Mouse (Mus musculus) stomach, embryonic 14.5 days (tissue): Measurements from ENCODE around the gene Lrrc3. TPM values are rescaled to one million over a fixed set of nuclear protein-coding genes. Genes with fewer than 3 reads are reported as not detected.

ENCODE experiments used
- ATAC-seq: fragments of 200-750 bp; cut with Nextera tagmentation; 2 replicates; pipeline ENCODE4 v1.8.0; 2017; ENCODE audit warnings: low read depth, moderate TSS enrichment; ENCODE audit not compliant: insufficient number of reproducible peaks, insufficient read depth, low FRiP score
- H3K27ac ChIP-seq: fragments of 300-500 bp; sonication (generic); 2 replicates; pipeline ENCODE4 v1.5.1; 2014; ENCODE audit warnings: mild to moderate bottlenecking, low read length, moderate library complexity, mixed read lengths
- H3K27me3 ChIP-seq: fragments of 300-500 bp; sonication (generic); 2 replicates; pipeline ENCODE4 v1.6.1; 2014; ENCODE audit warnings: low read length, control low read depth, mixed read lengths; ENCODE audit not compliant: control insufficient read depth, insufficient read depth
- H3K36me3 ChIP-seq: fragments of 300-500 bp; sonication (generic); 2 replicates; pipeline ENCODE4 v1.6.1; 2014; ENCODE audit warnings: mild to moderate bottlenecking, control low read depth, low read length, moderate library complexity, mixed read lengths; ENCODE audit not compliant: control insufficient read depth, insufficient read depth
- H3K4me1 ChIP-seq: fragments of 300-500 bp; sonication (generic); 2 replicates; pipeline ENCODE4 v1.6.1; 2014; ENCODE audit warnings: low read length, control low read depth, mixed read lengths; ENCODE audit not compliant: control insufficient read depth, insufficient read depth
- H3K4me2 ChIP-seq: fragments of 300-500 bp; sonication (generic); replicated peaks from 2 replicates; pipeline ENCODE4 v1.6.1; 2014; ENCODE audit warnings: low read depth, low read length, control low read depth
- H3K4me3 ChIP-seq: fragments of 300-500 bp; sonication (generic); 2 replicates; pipeline ENCODE4 v1.5.1; 2014; ENCODE audit warnings: low read depth, low read length, control low read depth
- H3K9ac ChIP-seq: fragments of 300-500 bp; sonication (generic); replicated peaks from 2 replicates; pipeline ENCODE4 v1.6.1; 2014; ENCODE audit warnings: low read depth, mild to moderate bottlenecking, control low read depth, low read length, moderate library complexity, mixed read lengths
- H3K9me3 ChIP-seq: fragments of 300-500 bp; sonication (generic); 2 replicates; pipeline ENCODE4 v1.6.1; 2016; ENCODE audit warnings: low read depth, low read length, control low read depth; ENCODE audit not compliant: control insufficient read depth
- WGBS: fragments of 180-500 bp; shearing (Covaris S2); extraction: QIAGEN DNeasy Blood & Tissue Kit; methylation state at CpG from one replicate; pipeline ENCODE4 v1.1.7; 2014; 5-methylcytosine and 5-hydroxymethylcytosine counted together
- polyA plus RNA-seq: library from polyadenylated mRNA; unstranded; fragments of >200 nt; fragmentation: Nextera tagmentation; extraction: Ambion mirVana; gene quantifications from 2 replicates; pipeline ENCODE4 v1.2.1, GENCODE M21; 2014

Gene Lrrc3
- polyA plus RNA-seq, 1 experiment from 2014 or later, result 6.7 TPM

DNA sequence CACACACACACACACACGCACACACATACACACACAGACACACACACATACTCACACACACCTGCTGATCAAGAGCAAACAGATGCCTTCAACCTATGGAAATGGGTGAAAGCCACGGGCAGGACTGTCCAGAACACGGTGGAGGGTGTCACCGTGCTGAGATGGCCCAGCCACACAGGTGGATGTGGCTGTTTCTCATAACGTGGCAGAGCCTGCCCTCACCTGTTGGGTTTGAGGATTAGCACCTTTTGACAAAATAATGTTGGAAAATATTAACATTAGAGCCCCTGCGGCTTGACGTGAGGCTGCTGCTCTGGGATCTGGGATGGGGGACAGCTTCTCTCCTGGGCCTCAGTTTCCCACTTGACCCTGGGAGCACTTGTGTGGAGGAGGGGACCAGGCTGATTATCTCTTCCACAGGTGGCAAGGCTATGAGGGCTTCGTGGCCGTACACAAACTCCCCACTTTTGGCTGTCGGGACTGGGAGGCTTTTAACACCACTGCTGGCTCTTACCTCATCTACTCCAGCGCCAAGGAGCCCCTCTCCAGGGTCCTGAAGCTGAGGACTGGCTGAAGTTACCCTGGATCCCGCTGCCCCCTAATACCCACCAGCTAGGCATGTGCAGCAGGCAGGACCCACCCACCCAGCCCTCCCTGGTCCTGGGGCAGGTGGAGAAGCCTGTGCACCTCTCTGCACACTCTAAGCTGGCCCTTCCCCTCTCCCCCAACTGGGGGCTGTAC is 16.2 kb downstream of the Lrrc3 start:
- no peak overlapping the region for H3K27ac ChIP-seq
- H3K4me2 ChIP-seq, result no peak overlapping the region
- WGBS, result 42% methylated on average over 12 of the region's 12 CpGs
- no peak for ATAC-seq
- H3K4me3 ChIP-seq, result no peak overlapping the region
- no peaks in the 10 kb centered on the region for H3K36me3 ChIP-seq
- H3K9ac ChIP-seq, result no peak overlapping the region
- H3K4me1 ChIP-seq, result no peaks in the 10 kb centered on the region
- no peaks in the 10 kb centered on the region for H3K27me3 ChIP-seq
- H3K9me3 ChIP-seq, result no peaks in the 10 kb centered on the region

DNA sequence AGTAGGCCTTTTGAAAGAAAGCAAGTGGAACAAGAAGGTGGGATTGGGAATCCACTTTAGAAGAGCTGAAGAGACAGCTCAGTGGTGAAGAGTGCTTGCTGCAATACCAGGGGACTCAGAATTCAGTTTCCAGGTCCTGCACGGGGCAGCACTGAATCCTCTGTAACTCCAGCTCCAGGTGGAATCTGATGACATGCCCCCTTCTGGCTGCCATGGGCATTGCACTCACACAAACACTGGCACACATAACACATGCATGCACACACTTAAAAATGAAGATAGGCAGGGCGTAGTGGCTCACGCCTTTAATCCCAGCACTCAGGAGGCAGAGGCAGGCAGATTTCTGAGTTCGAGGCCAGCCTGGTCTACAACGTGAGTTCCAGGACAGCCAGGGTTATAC is 19.8 kb downstream of the Lrrc3 start:
- Histone ChIP-seq H3K36me3 (no peaks in the 10 kb centered on the region), H3K27ac (no peak overlapping the region), H3K9ac (no peak overlapping the region), H3K9me3 (no peaks in the 10 kb centered on the region), H3K4me1 (no peaks in the 10 kb centered on the region), H3K4me3 (no peak overlapping the region), H3K27me3 (no peaks in the 10 kb centered on the region), H3K4me2 (no peak overlapping the region)
- ATAC-seq, result no peak
- 87% methylated on average over 5 of the region's 5 CpGs for WGBS

DNA sequence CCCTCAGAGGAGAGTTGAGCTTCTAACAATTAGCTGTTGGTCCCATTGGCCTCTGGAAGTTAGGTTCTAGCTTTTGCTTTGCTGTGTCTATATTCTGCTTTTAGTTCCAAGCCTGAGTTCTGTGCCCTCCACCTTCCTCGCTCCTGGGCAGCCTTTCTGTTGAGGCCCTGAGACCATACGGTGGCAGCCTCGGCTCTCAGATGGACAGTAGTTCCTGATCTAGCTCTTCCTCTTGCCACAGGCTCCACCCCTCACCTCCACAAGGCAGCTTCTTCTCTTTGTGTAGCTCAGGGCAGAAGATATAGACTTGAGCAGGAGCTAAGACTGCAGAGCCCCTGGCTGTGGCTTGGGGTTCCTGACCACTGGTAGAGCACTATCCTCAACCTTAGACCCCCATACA is 22.0 kb downstream of the Lrrc3 start:
- Histone ChIP-seq H3K36me3 (no peaks in the 10 kb centered on the region), H3K4me3 (no peak overlapping the region), H3K9me3 (no peaks in the 10 kb centered on the region), H3K27me3 (no peaks in the 10 kb centered on the region), H3K4me2 (no peak overlapping the region), H3K9ac (no peak overlapping the region), H3K27ac (no peak overlapping the region), H3K4me1 (no peaks in the 10 kb centered on the region)
- ATAC-seq, result no peak
- WGBS, result 65% methylated on average over 3 of the region's 3 CpGs

DNA sequence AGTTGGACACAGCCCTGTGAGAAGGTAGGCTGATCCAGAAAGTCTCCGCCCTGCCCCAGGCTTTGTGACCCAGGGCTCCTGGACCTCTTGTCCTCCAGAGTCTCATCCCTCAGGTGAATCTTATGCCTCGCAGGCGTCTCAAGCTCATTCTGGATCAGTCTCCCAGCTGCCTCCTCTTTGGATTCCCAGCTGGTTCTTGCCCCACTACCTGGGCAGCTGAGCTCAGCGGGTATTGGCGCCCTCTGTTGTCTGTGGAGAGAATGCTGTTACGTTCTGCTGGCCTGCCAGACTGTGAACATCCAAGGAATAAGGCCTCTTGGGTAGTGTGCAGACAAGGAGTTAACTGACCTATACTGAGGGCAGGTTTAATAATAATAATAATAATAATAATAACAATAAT is 23.4 kb downstream of the Lrrc3 start:
- 68% methylated on average over 6 of the region's 6 CpGs for WGBS
- ATAC-seq, result no peak

DNA sequence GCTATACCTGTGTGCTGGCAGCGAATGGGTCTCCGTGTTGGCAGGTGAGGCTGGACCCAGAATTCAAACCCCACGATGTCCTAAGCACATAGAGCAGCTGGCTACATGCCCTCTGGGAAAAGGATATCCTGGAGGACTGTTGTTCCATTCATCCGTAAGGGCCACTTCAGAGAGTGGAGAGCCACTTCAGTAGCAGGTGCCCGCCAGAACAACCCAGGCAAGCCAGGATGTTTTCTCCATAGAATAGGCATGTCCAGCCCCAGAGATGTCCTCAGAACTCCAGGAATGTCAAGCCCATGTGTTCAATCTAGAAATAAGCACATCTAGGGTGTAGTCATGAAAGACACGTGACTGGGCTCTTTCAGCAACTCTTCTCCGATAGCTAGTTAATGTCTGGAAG is 32.7 kb downstream of the Lrrc3 start:
- Histone ChIP-seq H3K36me3 (no peaks in the 10 kb centered on the region), H3K27me3 (no peaks in the 10 kb centered on the region), H3K4me2 (no peak overlapping the region), H3K9ac (no peak overlapping the region), H3K4me3 (no peak overlapping the region), H3K4me1 (no peaks in the 10 kb centered on the region), H3K9me3 (no peaks in the 10 kb centered on the region), H3K27ac (no peak overlapping the region)
- 88% methylated on average over 7 of the region's 7 CpGs for WGBS
- ATAC-seq, result no peak

More for the DNA sequence above, 23.4 kb downstream of the Lrrc3 start:
- H3K9ac ChIP-seq, result no peak overlapping the region
- no peaks in the 10 kb centered on the region for H3K27me3 ChIP-seq
- H3K9me3 ChIP-seq, result no peaks in the 10 kb centered on the region
- H3K27ac ChIP-seq, result no peak overlapping the region
- no peak overlapping the region for H3K4me3 ChIP-seq
- no peaks in the 10 kb centered on the region for H3K4me1 ChIP-seq
- H3K4me2 ChIP-seq, result no peak overlapping the region
- H3K36me3 ChIP-seq, result no peaks in the 10 kb centered on the region

DNA sequence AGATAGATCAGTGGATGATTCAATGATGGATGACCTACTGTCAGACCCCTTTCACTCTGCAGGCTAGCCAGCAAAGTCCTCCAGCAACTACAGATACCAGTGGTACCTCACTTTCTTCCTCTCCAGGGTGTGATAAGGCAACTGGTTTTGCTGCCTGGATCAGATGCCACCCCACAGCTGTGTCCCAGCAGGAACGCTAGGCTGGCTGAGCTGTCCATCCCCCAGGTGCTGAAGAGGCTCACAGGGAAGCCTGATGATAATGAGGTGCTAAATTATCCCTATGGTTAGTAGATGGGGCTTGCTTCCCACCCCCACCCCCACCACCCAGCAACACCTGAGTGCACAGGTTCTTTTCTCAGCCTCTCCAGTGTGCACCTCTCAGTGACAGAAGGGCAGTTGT is 34.8 kb downstream of the Lrrc3 start:
- ATAC-seq, result no peak
- Histone ChIP-seq H3K9ac (no peak overlapping the region), H3K36me3 (no peaks in the 10 kb centered on the region), H3K27ac (no peak overlapping the region), H3K9me3 (no peaks in the 10 kb centered on the region), H3K4me3 (no peak overlapping the region), H3K4me2 (no peak overlapping the region), H3K4me1 (0 out of 2 replicates have a peak, but pooled peaks cover 2% of the 10 kb centered on the region), H3K27me3 (no peaks in the 10 kb centered on the region)
- 25% methylated on average over 1 of the region's 1 CpGs for WGBS

DNA sequence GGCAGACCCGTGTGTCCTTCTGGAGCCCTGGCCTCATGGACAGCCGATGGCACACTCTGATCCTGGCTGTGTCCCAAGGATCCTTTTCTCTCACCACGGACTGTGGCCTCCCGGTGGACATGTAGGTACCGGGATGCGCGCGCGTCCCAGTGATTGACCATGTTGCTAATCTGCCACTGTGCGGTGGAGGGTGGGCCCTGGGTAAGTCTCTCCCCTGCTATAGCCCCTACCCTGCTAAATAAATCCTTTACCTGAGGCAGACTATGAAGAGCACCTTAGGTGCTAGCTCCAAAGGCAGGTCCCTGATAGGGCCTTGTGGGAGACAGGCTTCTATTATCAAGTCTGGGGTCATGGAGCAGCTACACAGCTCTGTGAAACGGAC is 37.6 kb downstream of the Lrrc3 start:
- Histone ChIP-seq H3K9me3 (no peaks in the 10 kb centered on the region), H3K4me3 (peak overlapping the region; percentile 3; the same call in 1 of the 2 replicates), H3K9ac (no peak overlapping the region), H3K36me3 (no peaks in the 10 kb centered on the region), H3K27ac (no peak overlapping the region), H3K4me2 (peak overlapping the region; percentile 31), H3K27me3 (no peaks in the 10 kb centered on the region), H3K4me1 (0 out of 2 replicates have a peak, but pooled peaks cover 2% of the 10 kb centered on the region)
- WGBS, result 34% methylated on average over 11 of the region's 11 CpGs
- ATAC-seq, result peak; percentile 2; the same call in 1 of the 2 replicates

DNA sequence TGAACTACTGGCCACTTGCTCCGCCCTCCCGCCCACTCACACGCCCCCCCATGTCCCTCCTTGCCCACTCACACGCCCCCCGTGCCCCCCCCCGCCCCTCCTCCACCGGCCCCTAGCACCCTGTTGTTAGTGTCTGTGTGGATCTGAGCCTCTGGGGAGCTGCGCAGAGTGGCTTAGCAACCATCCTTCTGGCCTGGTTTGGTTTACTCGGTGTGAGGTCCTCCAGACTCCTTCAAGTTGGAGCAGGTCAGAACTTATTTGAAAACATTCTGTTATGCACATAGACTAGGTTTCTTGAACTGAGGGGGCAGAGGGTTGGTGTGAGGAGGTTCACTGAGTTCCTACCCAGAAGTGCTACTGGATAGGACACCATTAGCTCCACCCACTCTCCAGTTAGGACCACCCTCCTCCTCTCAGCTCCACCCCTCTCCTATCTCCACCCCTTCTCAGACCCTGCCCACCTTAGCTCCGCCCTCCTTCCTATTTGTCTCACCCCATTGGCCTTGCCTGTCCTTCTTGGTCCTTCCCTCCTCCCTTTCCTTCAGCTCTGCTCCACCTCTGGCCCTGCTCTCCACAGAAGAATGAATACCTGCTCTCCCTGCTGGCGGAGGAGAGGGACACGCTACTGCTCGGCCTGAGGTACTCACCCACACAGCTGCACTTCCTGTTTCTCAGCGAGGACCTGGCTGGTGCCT is 38.1 kb downstream of the Lrrc3 start:
- H3K9ac ChIP-seq, result no peak overlapping the region
- H3K27me3 ChIP-seq, result no peaks in the 10 kb centered on the region
- 30% methylated on average over 14 of the region's 14 CpGs for WGBS
- no peaks in the 10 kb centered on the region for H3K36me3 ChIP-seq
- H3K9me3 ChIP-seq, result no peaks in the 10 kb centered on the region
- H3K4me2 ChIP-seq, result peak overlapping the region; percentile 31
- 0 out of 2 replicates have a peak, but pooled peaks cover 2% of the 10 kb centered on the region for H3K4me1 ChIP-seq
- peak; percentile 89 for ATAC-seq
- H3K4me3 ChIP-seq, result peak overlapping the region; percentile 3; the same call in 1 of the 2 replicates
- H3K27ac ChIP-seq, result no peak overlapping the region; the same call in 1 of the 2 replicates
